Mouse (Mus musculus): ENCODE results near the gene Smad1.

Smad1 gene

GRCm38 (mm10) chr8:79360302-79360701 is 39.0 kb downstream of the Smad1 start:
- peak in 1 of 2 experiments; percentile 64 for DNase-seq (ENCODE audit: low spot score in 2 of 2)

- DNase-seq (ENCODE audit: low spot score in 2 of 2), result peak in 1 of 2 experiments; percentile 52
These were observed 43.4 kb downstream of the Smad1 start for GRCm38 (mm10) chr8:79355721-79356434.

- DNase-seq (ENCODE audit: low spot score in 2 of 2), result no peak
These were observed 45.3 kb downstream of the Smad1 start for GRCm38 (mm10) chr8:79354009-79354408.

- no peak for DNase-seq (ENCODE audit: low spot score in 2 of 2)
These were observed 47.4 kb downstream of the Smad1 start for GRCm38 (mm10) chr8:79351916-79352315.

- DNase-seq (ENCODE audit: low spot score in 2 of 2), result no peak
These were observed 48.5 kb downstream of the Smad1 start for GRCm38 (mm10) chr8:79350805-79351204.

GRCm38 (mm10) chr8:79350094-79350593 is 49.2 kb downstream of the Smad1 start:
- DNase-seq (ENCODE audit: low spot score in 2 of 2), result peak; percentile 77 to 81

GRCm38 (mm10) chr8:79346414-79346813 is 52.9 kb downstream of the Smad1 start:
- DNase-seq (ENCODE audit: low spot score in 2 of 2), result no peak

- no peak for DNase-seq (ENCODE audit: low spot score in 2 of 2)
These were observed 53.5 kb downstream of the Smad1 start for GRCm38 (mm10) chr8:79345856-79346255.

- peak in 1 of 2 experiments; percentile 10 for DNase-seq (ENCODE audit: low spot score in 2 of 2)
These were observed 58.1 kb downstream of the Smad1 start for GRCm38 (mm10) chr8:79341236-79341635.

- no peak for DNase-seq (ENCODE audit: low spot score in 2 of 2)
These were observed 59.8 kb downstream of the Smad1 start for GRCm38 (mm10) chr8:79339555-79339954.

- no peak for DNase-seq (ENCODE audit: low spot score in 2 of 2)
These were observed 60.7 kb downstream of the Smad1 start for GRCm38 (mm10) chr8:79338619-79339018.

GRCm38 (mm10) chr8:79332109-79332900 is 67.0 kb downstream of the Smad1 start:
- DNase-seq (ENCODE audit: low spot score in 2 of 2), result no peak

- DNase-seq (ENCODE audit: low spot score in 2 of 2), result no peak
These were observed 67.7 kb downstream of the Smad1 start for GRCm38 (mm10) chr8:79331571-79331970.

- DNase-seq (ENCODE audit: low spot score in 2 of 2), result no peak
These were observed 68.3 kb downstream of the Smad1 start for GRCm38 (mm10) chr8:79331017-79331416.

- DNase-seq (ENCODE audit: low spot score in 2 of 2), result no peak
These were observed 69.6 kb downstream of the Smad1 start for GRCm38 (mm10) chr8:79329735-79330134.

GRCm38 (mm10) chr8:79329182-79329581 is 70.1 kb downstream of the Smad1 start:
- DNase-seq (ENCODE audit: low spot score in 2 of 2), result no peak

GRCm38 (mm10) chr8:79325510-79325909 is 73.8 kb downstream of the Smad1 start:
- no peak for DNase-seq (ENCODE audit: low spot score in 2 of 2)

GRCm38 (mm10) chr8:79324928-79325327 is 74.4 kb downstream of the Smad1 start:
- DNase-seq (ENCODE audit: low spot score in 2 of 2), result no peak

- no peak for DNase-seq (ENCODE audit: low spot score in 2 of 2)
These were observed 75.3 kb downstream of the Smad1 start for GRCm38 (mm10) chr8:79324036-79324435.

GRCm38 (mm10) chr8:79323121-79323520 is 76.2 kb downstream of the Smad1 start:
- no peak for DNase-seq (ENCODE audit: low spot score in 2 of 2)

GRCm38 (mm10) chr8:79310801-79311200 is 88.5 kb downstream of the Smad1 start:
- DNase-seq (ENCODE audit: low spot score in 2 of 2), result no peak

- DNase-seq (ENCODE audit: low spot score in 2 of 2), result no peak
These were observed 93.4 kb downstream of the Smad1 start for GRCm38 (mm10) chr8:79305941-79306340.

- DNase-seq (ENCODE audit: low spot score in 2 of 2), result no peak
These were observed 97.8 kb downstream of the Smad1 start for GRCm38 (mm10) chr8:79301548-79301947.

All from right cerebral cortex, postnatal 10 days (tissue).